Mouse (Mus musculus): Measurements from ENCODE around the gene Hnrnph2. TPM values are rescaled to one million over a fixed set of nuclear protein-coding genes. Genes with fewer than 3 reads are reported as not detected.
A peak's percentile ranks its signal among the peaks of the same experiment; 100 is the strongest.

The Hnrnph2 gene
- total and polyA plus RNA-seq, 2 experiments from 2014 or later = 42.4 to 116 TPM

DNA sequence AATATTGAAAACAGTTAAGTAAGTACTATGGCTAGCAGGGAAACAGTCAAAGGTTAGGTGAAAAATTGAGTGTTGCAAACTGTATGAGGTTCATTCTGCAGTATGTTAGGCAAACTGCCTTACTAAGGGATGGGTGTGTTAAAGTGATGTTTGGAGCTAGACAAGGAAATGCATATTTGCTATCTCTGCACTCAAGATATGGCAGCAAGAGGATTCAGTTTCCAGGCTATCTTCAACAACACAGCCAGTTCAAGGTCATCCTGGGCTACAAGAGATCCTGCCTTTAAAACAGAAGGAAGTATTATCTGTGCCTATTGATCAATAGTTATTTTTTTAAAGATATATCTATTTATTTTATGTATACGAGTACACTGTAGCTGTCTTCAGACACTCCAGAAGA, 45.4 kb downstream of the Hnrnph2 start:
- 100% methylated on average over 1 of the region's 1 CpGs for WGBS
- DNase-seq (ENCODE audit: low spot score) (no peak), ATAC-seq (ENCODE audit: low FRiP score) (no peak)
- H3K4me2 ChIP-seq (ENCODE audit: low read depth, low read length, poor library complexity, severe bottlenecking) = no peak overlapping the region
- H3K9me3 ChIP-seq (ENCODE audit: low read length) = no peaks in the 10 kb centered on the region
- H3K4me1 ChIP-seq (ENCODE audit: insufficient read depth, low read length) = no peaks in the 10 kb centered on the region
- TF ChIP-seq CTCF (IDR thresholded peaks at IDR 0.05) = no peak
- no peak overlapping the region for H3K9ac ChIP-seq (replicated peaks; ENCODE audit: low read length, poor library complexity, severe bottlenecking)
- H3K36me3 ChIP-seq (ENCODE audit: insufficient read depth, low read length) = no peaks in the 10 kb centered on the region
- H3K27me3 ChIP-seq (ENCODE audit: insufficient read depth, low read length) = no peaks in the 10 kb centered on the region; the same call in 1 of the 2 replicates
- H3K4me3 ChIP-seq (ENCODE audit: low read depth, low read length) = no peak overlapping the region
- no peak overlapping the region for H3K27ac ChIP-seq (ENCODE audit: low read depth, low read length)

DNA sequence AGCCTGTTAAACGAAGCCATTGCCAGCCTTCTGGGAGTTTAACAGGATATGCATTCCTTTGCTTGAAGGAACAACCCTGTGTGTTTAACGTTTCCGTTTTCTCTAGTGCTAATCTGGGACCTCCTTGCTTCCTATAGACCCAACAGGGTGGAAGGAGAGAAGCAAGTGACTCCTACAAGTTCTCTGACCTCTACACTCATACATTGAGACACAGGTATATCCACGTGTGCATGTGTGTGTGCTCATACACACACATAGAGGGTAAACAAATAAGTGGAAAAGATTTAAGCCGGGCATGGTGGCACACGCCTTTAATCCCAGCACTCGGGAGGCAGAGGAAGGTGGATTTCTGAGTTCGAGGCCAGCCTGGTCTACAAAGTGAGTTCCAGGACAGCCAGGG, 46.4 kb downstream of the Hnrnph2 start:
- 68% methylated on average over 7 of the region's 8 CpGs for WGBS
- Histone ChIP-seq H3K36me3 (ENCODE audit: insufficient read depth, low read length) (no peaks in the 10 kb centered on the region), H3K4me3 (ENCODE audit: low read depth, low read length) (no peak overlapping the region), H3K27me3 (ENCODE audit: insufficient read depth, low read length) (no peaks in the 10 kb centered on the region), H3K27ac (ENCODE audit: low read depth, low read length) (no peak overlapping the region), H3K4me2 (ENCODE audit: low read depth, low read length, poor library complexity, severe bottlenecking) (no peak overlapping the region), H3K9me3 (ENCODE audit: low read length) (no peaks in the 10 kb centered on the region), H3K9ac (replicated peaks; ENCODE audit: low read length, poor library complexity, severe bottlenecking) (no peak overlapping the region), H3K4me1 (ENCODE audit: insufficient read depth, low read length) (no peaks in the 10 kb centered on the region)
- no peak for TF ChIP-seq CTCF (IDR thresholded peaks at IDR 0.05)
- ATAC-seq (ENCODE audit: low FRiP score) (no peak), DNase-seq (ENCODE audit: low spot score) (no peak)

DNA sequence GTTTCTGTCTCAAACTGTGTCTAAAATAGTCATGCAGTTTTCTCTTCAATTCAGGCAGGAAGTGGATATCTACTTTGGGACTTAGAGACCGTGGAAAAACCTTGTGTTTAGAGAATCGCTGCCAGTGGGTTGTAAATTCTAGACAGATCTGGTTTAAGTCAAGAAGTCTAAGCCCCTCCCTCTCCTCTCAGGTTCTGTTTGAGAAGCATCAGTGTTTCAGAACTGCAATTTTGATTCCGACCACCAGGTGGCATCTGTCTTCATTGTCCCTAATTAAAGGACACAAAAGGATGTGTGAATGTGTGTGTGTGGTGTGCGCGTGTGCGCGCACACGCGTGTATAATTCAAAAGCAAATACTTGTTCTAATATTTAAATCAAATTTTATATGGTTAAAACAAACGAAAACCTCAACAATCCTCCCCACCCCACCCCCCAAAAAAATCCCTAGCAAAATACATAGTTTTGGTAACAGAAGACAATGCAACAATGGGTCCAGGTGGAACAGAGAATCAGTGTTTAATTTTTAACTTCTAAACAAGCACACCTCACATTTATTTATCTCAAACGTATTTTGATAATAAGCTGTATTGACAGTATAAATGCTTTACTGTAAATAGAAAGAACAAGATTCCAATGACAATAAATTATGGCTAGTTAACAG, 47.2 kb downstream of the Hnrnph2 start:
- Histone ChIP-seq H3K27me3 (ENCODE audit: insufficient read depth, low read length) (no peaks in the 10 kb centered on the region), H3K9ac (replicated peaks; ENCODE audit: low read length, poor library complexity, severe bottlenecking) (no peak overlapping the region), H3K4me1 (ENCODE audit: insufficient read depth, low read length) (no peaks in the 10 kb centered on the region), H3K27ac (ENCODE audit: low read depth, low read length) (no peak overlapping the region), H3K4me3 (ENCODE audit: low read depth, low read length) (no peak overlapping the region), H3K4me2 (ENCODE audit: low read depth, low read length, poor library complexity, severe bottlenecking) (no peak overlapping the region), H3K9me3 (ENCODE audit: low read length) (no peaks in the 10 kb centered on the region), H3K36me3 (ENCODE audit: insufficient read depth, low read length) (no peaks in the 10 kb centered on the region)
- peak; percentile 79 for TF ChIP-seq CTCF (IDR thresholded peaks at IDR 0.05)
- peak; percentile 92 for DNase-seq (ENCODE audit: low spot score)
- 16% methylated on average over 11 of the region's 11 CpGs for WGBS
- peak; percentile 85 for ATAC-seq (ENCODE audit: low FRiP score)

DNA sequence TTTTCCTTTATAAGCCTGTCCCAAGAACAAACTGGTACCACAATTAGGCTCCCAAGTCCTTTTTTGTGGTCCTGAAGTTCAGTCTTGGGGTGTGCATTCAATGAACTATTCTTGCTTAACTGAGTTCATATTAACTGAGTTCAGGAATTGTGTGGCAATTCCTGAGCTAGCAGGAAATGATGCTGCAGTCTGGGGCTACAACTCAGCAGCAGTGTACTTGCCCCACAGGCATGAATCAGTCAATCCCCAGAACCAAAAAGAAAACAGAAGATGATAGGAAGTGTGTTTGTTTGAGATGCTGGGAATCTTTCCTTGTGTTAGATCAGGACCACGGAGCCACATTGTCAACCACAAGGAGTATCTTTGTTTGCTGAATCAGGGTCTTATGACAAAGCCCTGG, 51.1 kb downstream of the Hnrnph2 start:
- no peaks in the 10 kb centered on the region for H3K27me3 ChIP-seq (ENCODE audit: insufficient read depth, low read length)
- no peak overlapping the region for H3K27ac ChIP-seq (ENCODE audit: low read depth, low read length)
- no peak overlapping the region for H3K9ac ChIP-seq (replicated peaks; ENCODE audit: low read length, poor library complexity, severe bottlenecking)
- H3K4me3 ChIP-seq (ENCODE audit: low read depth, low read length) = no peak overlapping the region
- ATAC-seq (ENCODE audit: low FRiP score) = no peak
- TF ChIP-seq CTCF (IDR thresholded peaks at IDR 0.05) = no peak
- no peaks in the 10 kb centered on the region for H3K9me3 ChIP-seq (ENCODE audit: low read length)
- H3K36me3 ChIP-seq (ENCODE audit: insufficient read depth, low read length) = no peaks in the 10 kb centered on the region
- WGBS = 80% methylated on average over 1 of the region's 1 CpGs
- DNase-seq (ENCODE audit: low spot score) = no peak
- no peaks in the 10 kb centered on the region for H3K4me1 ChIP-seq (ENCODE audit: insufficient read depth, low read length)
- H3K4me2 ChIP-seq (ENCODE audit: low read depth, low read length, poor library complexity, severe bottlenecking) = no peak overlapping the region

Other genes starting within 250 kb of the Hnrnph2 start
- 37.2 and 38.3 TPM in 2 replicates for gene Drp2, start 196.6 kb upstream of the Hnrnph2 start, total RNA-seq (2014; rRNA removed)
- 8.3 and 9.5 TPM in 2 replicates for gene Drp2, start 196.6 kb upstream of the Hnrnph2 start, polyA plus RNA-seq (2015; fragmentation: Nextera tagmentation; extraction: Ambion mirVana)
- gene Taf7l, start 124.7 kb upstream of the Hnrnph2 start, total RNA-seq (2014; rRNA removed) = not detected in 2 replicates
- gene Taf7l, start 124.7 kb upstream of the Hnrnph2 start, polyA plus RNA-seq (2015; fragmentation: Nextera tagmentation; extraction: Ambion mirVana) = 0.09 and 0.23 TPM in 2 replicates
- 5.3 and 11.7 TPM in 2 replicates for gene Timm8a1, start 59.3 kb upstream of the Hnrnph2 start, total RNA-seq (2014; rRNA removed)
- 35.2 and 37.4 TPM in 2 replicates for gene Timm8a1, start 59.3 kb upstream of the Hnrnph2 start, polyA plus RNA-seq (2015; fragmentation: Nextera tagmentation; extraction: Ambion mirVana)
- gene Btk, start 17.6 kb upstream of the Hnrnph2 start, total RNA-seq (2014; rRNA removed) = 0.27 and 0.52 TPM in 2 replicates
- 0.48 and 0.56 TPM in 2 replicates for gene Btk, start 17.6 kb upstream of the Hnrnph2 start, polyA plus RNA-seq (2015; fragmentation: Nextera tagmentation; extraction: Ambion mirVana)
- 299 and 311 TPM in 2 replicates for gene Rpl36a, start 15.5 kb upstream of the Hnrnph2 start, total RNA-seq (2014; rRNA removed)
- 156 and 169 TPM in 2 replicates for gene Rpl36a, start 15.5 kb upstream of the Hnrnph2 start, polyA plus RNA-seq (2015; fragmentation: Nextera tagmentation; extraction: Ambion mirVana)
- gene Gla, start 54 bp upstream of the Hnrnph2 start, total RNA-seq (2014; rRNA removed) = 5.0 and 7.6 TPM in 2 replicates
- gene Gla, start 54 bp upstream of the Hnrnph2 start, polyA plus RNA-seq (2015; fragmentation: Nextera tagmentation; extraction: Ambion mirVana) = 4.6 and 5.1 TPM in 2 replicates
- gene Armcx4, start 85.3 kb downstream of the Hnrnph2 start, total RNA-seq (2014; rRNA removed) = 15.0 and 21.4 TPM in 2 replicates
- gene Armcx4, start 85.3 kb downstream of the Hnrnph2 start, polyA plus RNA-seq (2015; fragmentation: Nextera tagmentation; extraction: Ambion mirVana) = 4.5 and 6.0 TPM in 2 replicates
- 41.0 and 70.2 TPM in 2 replicates for gene Armcx1, start 116.8 kb downstream of the Hnrnph2 start, total RNA-seq (2014; rRNA removed)
- 58.9 and 62.5 TPM in 2 replicates for gene Armcx1, start 116.8 kb downstream of the Hnrnph2 start, polyA plus RNA-seq (2015; fragmentation: Nextera tagmentation; extraction: Ambion mirVana)
- 40.0 and 40.1 TPM in 2 replicates for gene Armcx6, start 150.2 kb downstream of the Hnrnph2 start, total RNA-seq (2014; rRNA removed)
- 49.0 and 51.4 TPM in 2 replicates for gene Armcx6, start 150.2 kb downstream of the Hnrnph2 start, polyA plus RNA-seq (2015; fragmentation: Nextera tagmentation; extraction: Ambion mirVana)
- gene Armcx3, start 155.4 kb downstream of the Hnrnph2 start, total RNA-seq (2014; rRNA removed) = 49.4 and 72.0 TPM in 2 replicates
- gene Armcx3, start 155.4 kb downstream of the Hnrnph2 start, polyA plus RNA-seq (2015; fragmentation: Nextera tagmentation; extraction: Ambion mirVana) = 75.0 and 75.2 TPM in 2 replicates
- 114 and 129 TPM in 2 replicates for gene Armcx2, start 208.0 kb downstream of the Hnrnph2 start, total RNA-seq (2014; rRNA removed)
- 85.4 and 88.1 TPM in 2 replicates for gene Armcx2, start 208.0 kb downstream of the Hnrnph2 start, polyA plus RNA-seq (2015; fragmentation: Nextera tagmentation; extraction: Ambion mirVana)